Mouse (Mus musculus): ENCODE measurements around the gene Nedd9. TPM values are rescaled to one million over a fixed set of nuclear protein-coding genes. Genes with fewer than 3 reads are reported as not detected.

Gene Nedd9
- polyA plus RNA-seq, 1 experiment from 2014 or later: 15.9 TPM

- H3K4me3 ChIP-seq (replicated peaks): no peak overlapping the region
- H3K27ac ChIP-seq: no peak overlapping the region
- H3K9me3 ChIP-seq: no peaks in the 10 kb centered on the region
- no peaks in the 10 kb centered on the region for H3K4me1 ChIP-seq (replicated peaks)
- no peaks in the 10 kb centered on the region for H3K27me3 ChIP-seq
- H3K4me2 ChIP-seq (replicated peaks): no peak overlapping the region
- no peaks in the 10 kb centered on the region for H3K36me3 ChIP-seq
- WGBS: 96% methylated on average over 1 of the region's 1 CpGs
- H3K9ac ChIP-seq (replicated peaks): no peak overlapping the region
- no peak for ATAC-seq
Observed at GRCm38 (mm10) chr13:41466191-41466590, 21.0 kb downstream of the Nedd9 start.

- Histone ChIP-seq H3K4me1 (replicated peaks) (peaks cover 10% of the 10 kb centered on the region; the same call in 1 of the 2 replicates), H3K4me2 (replicated peaks) (no peak overlapping the region), H3K9ac (replicated peaks) (no peak overlapping the region), H3K27ac (no peak overlapping the region), H3K36me3 (no peaks in the 10 kb centered on the region), H3K9me3 (no peaks in the 10 kb centered on the region), H3K27me3 (no peaks in the 10 kb centered on the region), H3K4me3 (replicated peaks) (no peak overlapping the region)
- ATAC-seq: no peak
- 74% methylated on average over 3 of the region's 3 CpGs for WGBS
Observed at GRCm38 (mm10) chr13:41461418-41461817, 25.7 kb downstream of the Nedd9 start.

GRCm38 (mm10) chr13:41459683-41460286 lies 27.4 kb downstream of the Nedd9 start:
- no peak overlapping the region for H3K4me2 ChIP-seq (replicated peaks)
- no peak for ATAC-seq
- H3K27ac ChIP-seq: no peak overlapping the region
- H3K4me3 ChIP-seq (replicated peaks): no peak overlapping the region
- no peaks in the 10 kb centered on the region for H3K36me3 ChIP-seq
- H3K9ac ChIP-seq (replicated peaks): no peak overlapping the region
- no peaks in the 10 kb centered on the region for H3K9me3 ChIP-seq
- peaks cover 14% of the 10 kb centered on the region; the same call in 1 of the 2 replicates for H3K4me1 ChIP-seq (replicated peaks)
- no peaks in the 10 kb centered on the region for H3K27me3 ChIP-seq
- 94% methylated on average over 3 of the region's 3 CpGs for WGBS

- 51% methylated on average over 2 of the region's 2 CpGs for WGBS
- H3K27ac ChIP-seq: no peak overlapping the region
- no peaks in the 10 kb centered on the region for H3K9me3 ChIP-seq
- no peak overlapping the region for H3K9ac ChIP-seq (replicated peaks)
- no peak overlapping the region for H3K4me2 ChIP-seq (replicated peaks)
- peaks cover 14% of the 10 kb centered on the region; the same call in 1 of the 2 replicates for H3K4me1 ChIP-seq (replicated peaks)
- H3K4me3 ChIP-seq (replicated peaks): no peak overlapping the region
- no peaks in the 10 kb centered on the region for H3K27me3 ChIP-seq
- H3K36me3 ChIP-seq: no peaks in the 10 kb centered on the region
- ATAC-seq: no peak
Observed at GRCm38 (mm10) chr13:41458709-41459108, 28.5 kb downstream of the Nedd9 start.

- no peaks in the 10 kb centered on the region for H3K27me3 ChIP-seq
- no peaks in the 10 kb centered on the region for H3K9me3 ChIP-seq
- no peaks in the 10 kb centered on the region for H3K36me3 ChIP-seq
- no peak overlapping the region for H3K9ac ChIP-seq (replicated peaks)
- no peak overlapping the region for H3K4me3 ChIP-seq (replicated peaks)
- H3K4me1 ChIP-seq (replicated peaks): peaks cover 14% of the 10 kb centered on the region; the same call in 1 of the 2 replicates
- ATAC-seq: no peak
- no peak overlapping the region for H3K27ac ChIP-seq
- 91% methylated on average over 10 of the region's 10 CpGs for WGBS
- H3K4me2 ChIP-seq (replicated peaks): no peak overlapping the region
Observed at GRCm38 (mm10) chr13:41457798-41458390, 29.3 kb downstream of the Nedd9 start.

- peaks cover 14% of the 10 kb centered on the region; the same call in 1 of the 2 replicates for H3K4me1 ChIP-seq (replicated peaks)
- ATAC-seq: no peak
- no peak overlapping the region for H3K27ac ChIP-seq
- no peak overlapping the region for H3K4me3 ChIP-seq (replicated peaks)
- WGBS: 71% methylated on average over 7 of the region's 7 CpGs
- H3K9ac ChIP-seq (replicated peaks): no peak overlapping the region
- H3K4me2 ChIP-seq (replicated peaks): no peak overlapping the region
- H3K36me3 ChIP-seq: no peaks in the 10 kb centered on the region
- no peaks in the 10 kb centered on the region for H3K27me3 ChIP-seq
- H3K9me3 ChIP-seq: no peaks in the 10 kb centered on the region
Observed at GRCm38 (mm10) chr13:41457030-41457797, 29.9 kb downstream of the Nedd9 start.

GRCm38 (mm10) chr13:41456292-41457029 lies 30.7 kb downstream of the Nedd9 start:
- Histone ChIP-seq H3K4me3 (replicated peaks) (no peak overlapping the region), H3K36me3 (no peaks in the 10 kb centered on the region), H3K4me2 (replicated peaks) (no peak overlapping the region), H3K9me3 (no peaks in the 10 kb centered on the region), H3K27ac (no peak overlapping the region), H3K9ac (replicated peaks) (no peak overlapping the region), H3K4me1 (replicated peaks) (peaks cover 14% of the 10 kb centered on the region; the same call in 1 of the 2 replicates), H3K27me3 (no peaks in the 10 kb centered on the region)
- ATAC-seq: no peak
- 75% methylated on average over 14 of the region's 14 CpGs for WGBS

- Histone ChIP-seq H3K4me3 (replicated peaks) (no peak overlapping the region), H3K4me2 (replicated peaks) (no peak overlapping the region), H3K36me3 (no peaks in the 10 kb centered on the region), H3K27ac (no peak overlapping the region), H3K9ac (replicated peaks) (no peak overlapping the region), H3K4me1 (replicated peaks) (peaks cover 14% of the 10 kb centered on the region; the same call in 1 of the 2 replicates), H3K9me3 (no peaks in the 10 kb centered on the region), H3K27me3 (no peaks in the 10 kb centered on the region)
- WGBS: 86% methylated on average over 15 of the region's 15 CpGs
- ATAC-seq: no peak
Observed at GRCm38 (mm10) chr13:41453227-41454193, 33.7 kb downstream of the Nedd9 start.

- WGBS: 78% methylated on average over 6 of the region's 6 CpGs
- H3K4me3 ChIP-seq (replicated peaks): no peak overlapping the region
- H3K4me2 ChIP-seq (replicated peaks): no peak overlapping the region
- ATAC-seq: no peak
- H3K9ac ChIP-seq (replicated peaks): no peak overlapping the region
- no peaks in the 10 kb centered on the region for H3K4me1 ChIP-seq (replicated peaks)
- no peaks in the 10 kb centered on the region for H3K27me3 ChIP-seq
- H3K27ac ChIP-seq: no peak overlapping the region
- H3K36me3 ChIP-seq: no peaks in the 10 kb centered on the region
- H3K9me3 ChIP-seq: no peaks in the 10 kb centered on the region
Observed at GRCm38 (mm10) chr13:41450821-41451220, 36.3 kb downstream of the Nedd9 start.

GRCm38 (mm10) chr13:41449211-41449610 lies 38.0 kb downstream of the Nedd9 start:
- 52% methylated on average over 2 of the region's 2 CpGs for WGBS
- no peak for ATAC-seq
- H3K36me3 ChIP-seq: no peaks in the 10 kb centered on the region

GRCm38 (mm10) chr13:41447209-41447608 lies 40.0 kb downstream of the Nedd9 start:
- Histone ChIP-seq H3K9me3 (no peaks in the 10 kb centered on the region), H3K4me2 (replicated peaks) (no peak overlapping the region), H3K4me1 (replicated peaks) (peaks cover 7% of the 10 kb centered on the region), H3K4me3 (replicated peaks) (no peak overlapping the region), H3K27ac (no peak overlapping the region), H3K36me3 (no peaks in the 10 kb centered on the region), H3K9ac (replicated peaks) (no peak overlapping the region), H3K27me3 (no peaks in the 10 kb centered on the region)
- WGBS: 73% methylated on average over 6 of the region's 6 CpGs
- ATAC-seq: no peak

More at GRCm38 (mm10) chr13:41449211-41449610, 38.0 kb downstream of the Nedd9 start:
- Histone ChIP-seq H3K4me2 (replicated peaks) (no peak overlapping the region), H3K4me3 (replicated peaks) (no peak overlapping the region), H3K27me3 (no peaks in the 10 kb centered on the region), H3K9ac (replicated peaks) (no peak overlapping the region), H3K4me1 (replicated peaks) (no peaks in the 10 kb centered on the region), H3K27ac (no peak overlapping the region), H3K9me3 (no peaks in the 10 kb centered on the region)
